Mouse (Mus musculus) embryo, embryonic 10.5 days (tissue): ENCODE measurements around the gene Dhx9.
A peak's percentile ranks its signal among the peaks of the same experiment; 100 is the strongest.
"Not testable (repeated sequence)": the region's sequence is repeated elsewhere in the genome, so short reads cannot be mapped to it uniquely, and the experiment has no call there.

Experiments
- DNase-seq: peaks from one replicate; pipeline ENCODE4 v3.0.0-alpha.2; 2015; ENCODE audit warnings: low spot score

Gene Dhx9

DNA sequence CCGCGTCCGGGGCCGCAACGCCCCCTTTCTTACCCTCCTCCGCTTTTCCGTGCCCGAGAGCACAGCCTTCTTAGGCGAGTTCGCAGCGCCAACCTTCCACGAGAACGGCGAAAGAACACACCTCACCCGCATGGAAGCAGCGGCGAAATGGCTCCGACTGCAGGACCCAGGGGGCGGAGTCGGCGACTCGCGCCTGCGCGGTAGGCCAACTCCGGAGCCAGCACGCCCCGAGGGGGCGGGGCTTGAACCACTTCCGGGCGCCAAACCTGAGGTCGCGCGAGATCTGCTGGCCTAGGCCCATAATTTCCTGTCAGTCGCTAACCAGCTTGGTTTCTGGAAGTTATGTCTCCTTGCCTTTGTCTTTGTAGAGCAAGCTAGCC lies at the start of gene Dhx9:
Gene Dhx9, minus strand, starts transcription at position 161 of the 380 bp plus-strand sequence.
- DNase-seq: peak; percentile 98

DNA sequence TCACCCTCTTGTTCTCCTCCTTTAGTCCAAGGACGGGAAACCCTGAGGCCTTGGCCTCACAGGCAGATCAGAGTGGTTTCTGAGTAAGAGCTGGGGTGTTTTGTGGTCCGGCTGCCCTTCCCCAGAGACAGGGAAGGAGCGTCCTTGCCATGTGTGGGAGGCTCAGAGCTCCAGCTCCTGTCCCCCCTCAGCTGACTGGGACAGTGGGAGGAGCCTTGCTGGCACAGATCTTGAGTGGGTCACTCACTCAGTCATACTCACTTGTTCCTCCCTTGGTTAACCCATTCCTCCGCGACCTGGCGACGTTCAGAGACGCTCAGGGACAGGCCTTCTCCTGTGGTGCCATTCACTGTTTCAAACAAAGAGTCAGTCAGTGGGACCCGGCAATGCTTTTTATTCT lies 48.2 kb upstream of the Dhx9 start:
- DNase-seq: peak; percentile 12

DNA sequence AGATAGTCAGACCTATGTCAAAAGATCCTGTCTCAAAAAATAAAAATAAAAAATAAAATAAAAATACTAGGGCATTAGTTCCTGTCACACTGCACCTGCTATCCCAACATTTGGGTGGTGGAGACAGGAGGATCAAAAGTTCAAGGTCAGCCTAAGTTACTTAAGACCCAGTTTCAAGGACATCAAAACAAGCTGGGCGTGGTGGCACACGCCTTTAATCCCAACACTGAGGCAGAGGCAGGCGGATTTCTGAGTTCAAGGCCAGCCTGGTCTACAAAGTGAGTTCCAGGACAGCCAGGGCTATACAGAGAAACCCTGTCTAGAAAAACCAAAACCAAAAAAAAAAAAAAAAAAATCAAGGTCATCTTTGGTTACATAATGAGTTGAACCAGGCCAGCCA lies 45.4 kb upstream of the Dhx9 start:
- DNase-seq: not testable (repeated sequence)

DNA sequence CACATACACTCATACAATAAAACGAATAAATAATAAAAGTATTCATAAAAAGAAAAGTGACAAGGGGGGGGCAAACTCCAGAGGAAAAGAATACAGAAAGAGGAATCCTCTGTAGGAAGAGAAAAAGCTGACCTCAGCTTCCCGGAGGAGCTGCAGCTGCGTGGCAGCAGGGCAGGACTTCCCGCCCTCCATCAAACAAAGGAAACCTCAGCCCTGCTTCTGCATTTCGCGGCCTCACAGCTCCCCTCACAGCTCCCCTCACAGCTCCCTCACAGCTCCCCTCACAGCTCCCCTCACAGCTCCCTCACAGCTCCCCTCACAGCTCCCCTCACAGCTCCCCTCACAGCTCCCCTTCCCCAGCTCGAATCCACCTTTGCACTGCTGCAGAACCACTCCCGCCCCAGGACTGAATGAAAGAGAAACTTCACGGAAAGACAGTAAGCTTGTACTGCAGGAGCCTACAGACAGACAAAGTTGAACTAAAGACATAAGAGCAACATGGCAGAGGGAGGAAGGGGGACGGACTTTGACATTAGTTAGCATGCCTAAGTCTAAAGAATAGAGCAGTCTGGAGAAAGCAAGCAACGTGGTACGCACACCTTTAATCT lies 44.9 kb upstream of the Dhx9 start:
- peak; percentile 80 for DNase-seq

DNA sequence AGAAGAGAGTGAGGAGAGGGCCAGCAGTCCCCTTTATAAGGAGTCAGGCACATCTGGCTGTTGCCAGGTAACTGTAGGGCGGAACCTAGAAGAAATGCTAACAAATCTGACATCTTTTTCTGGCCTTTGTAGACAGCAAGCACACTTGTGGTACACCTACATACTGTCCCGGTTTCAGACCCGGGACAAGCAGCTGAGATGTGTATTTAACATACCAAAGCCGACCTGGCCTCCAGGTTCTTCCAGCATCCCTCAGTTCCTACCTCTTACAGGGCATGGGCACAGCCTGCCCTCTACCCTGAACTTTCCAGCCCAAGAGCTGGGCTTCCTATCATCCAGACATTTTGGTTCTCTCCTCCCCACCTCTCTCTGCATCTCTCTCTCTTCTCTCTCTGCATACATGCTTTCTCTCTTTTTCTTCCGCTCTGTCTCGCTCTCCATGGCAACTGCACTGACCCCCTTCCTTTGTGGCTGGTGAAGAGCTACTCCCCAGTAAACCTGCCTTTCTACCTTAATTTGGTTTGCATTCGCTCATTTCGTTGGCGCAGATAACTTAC lies 44.3 kb upstream of the Dhx9 start:
- peak; percentile 75 for DNase-seq

DNA sequence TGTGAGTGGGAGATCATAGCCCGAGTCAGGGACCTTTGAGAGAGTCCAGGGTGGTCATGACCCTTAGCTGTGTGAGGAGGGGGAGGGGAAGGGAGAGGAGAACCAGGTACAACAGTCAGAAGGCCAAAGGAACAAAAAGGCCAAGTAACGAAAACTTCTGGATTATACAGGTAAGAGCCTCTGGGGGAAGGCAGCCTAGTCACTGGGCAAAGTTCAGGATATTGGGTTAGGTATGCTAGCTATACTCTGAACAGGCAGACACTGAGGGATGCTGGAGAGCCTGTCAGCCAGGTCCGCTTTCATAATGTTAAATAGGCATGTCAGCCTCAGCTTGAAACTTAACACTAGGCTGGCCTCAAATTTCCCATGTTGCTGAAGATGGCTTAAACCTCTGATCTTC lies 34.7 kb upstream of the Dhx9 start:
- DNase-seq: no peak

DNA sequence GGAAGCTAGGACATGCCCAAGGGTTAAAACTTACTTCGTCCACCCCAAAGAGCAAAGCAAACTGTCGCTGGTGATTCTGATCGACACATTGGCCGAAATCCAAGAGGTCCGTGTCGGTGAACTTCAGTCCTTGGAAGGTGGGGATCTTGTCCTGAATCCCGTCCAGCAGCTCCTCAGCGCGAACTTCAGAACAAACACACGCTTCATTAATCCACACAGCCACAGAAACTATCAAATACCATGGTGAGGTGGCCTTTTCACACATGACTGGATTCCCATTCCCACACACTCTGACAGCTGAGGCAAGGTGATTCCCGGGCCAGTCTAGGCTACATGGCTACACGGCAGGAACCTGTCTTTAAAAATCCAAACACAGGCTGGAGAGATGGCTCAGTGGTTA lies 27.9 kb upstream of the Dhx9 start:
- no peak for DNase-seq

DNA sequence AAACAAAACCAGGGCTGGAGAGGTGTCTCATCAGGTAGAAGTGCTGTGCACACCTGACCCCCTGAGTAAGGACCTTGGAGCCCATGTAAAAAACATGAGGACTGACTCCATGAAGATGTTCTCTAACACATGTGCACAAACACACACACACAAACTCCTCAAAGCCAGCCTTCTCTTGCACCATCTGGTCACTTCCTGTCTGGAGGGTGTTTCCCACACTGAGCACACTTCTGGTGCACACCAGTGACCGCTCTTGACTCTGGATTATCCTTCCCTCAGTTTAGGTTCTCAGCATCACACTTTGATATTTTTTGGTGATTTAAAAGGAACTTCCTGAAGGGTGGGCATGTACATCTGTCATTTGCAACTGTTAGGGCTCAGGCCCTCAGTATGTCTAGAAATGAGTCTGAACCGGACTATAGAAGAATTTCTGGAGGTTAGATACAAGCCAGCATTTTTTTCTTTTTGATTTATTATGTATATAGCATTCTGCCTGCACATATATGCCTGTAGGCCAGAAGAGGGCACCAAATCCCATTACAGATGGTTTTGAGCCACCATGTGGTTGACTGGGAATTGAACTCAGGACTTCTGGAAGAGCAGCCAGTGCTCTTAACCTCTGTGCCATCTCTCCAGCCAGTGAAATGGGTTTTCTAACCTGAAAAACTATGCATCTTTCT lies 23.0 kb upstream of the Dhx9 start:
- DNase-seq: peak; percentile 19

DNA sequence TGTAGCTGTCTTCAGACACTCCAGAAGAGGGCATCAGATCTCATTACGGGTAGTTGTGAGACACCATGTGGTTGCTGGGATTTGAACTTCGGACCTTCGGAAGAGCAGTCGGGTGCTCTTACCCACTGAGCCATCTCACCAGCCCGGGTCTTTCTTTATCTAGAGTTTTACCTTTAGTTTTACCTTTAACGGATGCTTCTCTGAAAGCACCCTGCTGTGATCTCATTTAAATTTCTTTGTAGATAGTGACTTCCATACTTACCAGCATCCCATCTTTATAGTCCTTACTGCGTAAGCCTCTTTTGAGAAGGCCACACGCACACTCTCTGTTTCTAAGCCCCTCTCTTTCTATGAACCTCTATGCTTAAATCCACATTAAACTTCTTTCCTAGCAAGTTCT lies 22.1 kb upstream of the Dhx9 start:
- DNase-seq: not testable (repeated sequence)

DNA sequence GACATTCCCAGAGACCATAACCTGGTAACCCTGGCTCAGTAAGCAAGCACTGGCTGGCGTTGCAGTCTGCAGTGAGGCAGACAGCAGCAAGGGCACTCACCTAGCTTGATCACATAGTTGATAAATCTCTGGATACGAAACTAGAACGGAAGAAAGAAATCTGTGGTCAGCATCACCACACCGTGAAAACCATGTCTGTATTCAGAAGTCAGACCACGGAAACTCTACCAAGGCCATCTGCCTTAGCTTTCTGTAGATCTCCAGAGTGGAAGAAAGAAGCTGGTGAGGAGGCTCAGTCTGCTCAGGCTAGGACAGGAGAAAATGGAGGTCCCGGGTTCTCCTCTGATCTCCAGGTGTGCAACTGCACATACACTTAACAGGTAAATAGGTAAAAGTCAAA lies 21.6 kb upstream of the Dhx9 start:
- no peak for DNase-seq

DNA sequence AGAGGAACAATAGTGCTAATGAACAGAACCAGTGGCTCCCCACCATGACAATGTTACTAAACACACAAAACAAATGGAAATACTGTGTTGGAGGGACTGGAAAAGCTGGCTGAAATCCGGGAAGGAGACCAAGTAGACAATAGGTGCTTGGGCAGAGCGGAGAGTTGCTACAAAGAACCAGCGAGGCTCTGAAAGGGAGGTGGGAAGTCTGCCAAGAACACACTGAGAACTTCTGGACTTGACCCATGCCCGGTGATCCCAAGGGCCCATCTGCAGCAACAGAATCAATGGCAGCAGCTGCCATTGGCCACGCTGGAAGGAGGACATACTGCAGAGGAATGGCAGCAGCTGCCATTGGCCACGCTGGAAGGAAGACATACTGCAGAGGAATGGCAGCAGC lies 18.8 kb upstream of the Dhx9 start:
- no peak for DNase-seq

DNA sequence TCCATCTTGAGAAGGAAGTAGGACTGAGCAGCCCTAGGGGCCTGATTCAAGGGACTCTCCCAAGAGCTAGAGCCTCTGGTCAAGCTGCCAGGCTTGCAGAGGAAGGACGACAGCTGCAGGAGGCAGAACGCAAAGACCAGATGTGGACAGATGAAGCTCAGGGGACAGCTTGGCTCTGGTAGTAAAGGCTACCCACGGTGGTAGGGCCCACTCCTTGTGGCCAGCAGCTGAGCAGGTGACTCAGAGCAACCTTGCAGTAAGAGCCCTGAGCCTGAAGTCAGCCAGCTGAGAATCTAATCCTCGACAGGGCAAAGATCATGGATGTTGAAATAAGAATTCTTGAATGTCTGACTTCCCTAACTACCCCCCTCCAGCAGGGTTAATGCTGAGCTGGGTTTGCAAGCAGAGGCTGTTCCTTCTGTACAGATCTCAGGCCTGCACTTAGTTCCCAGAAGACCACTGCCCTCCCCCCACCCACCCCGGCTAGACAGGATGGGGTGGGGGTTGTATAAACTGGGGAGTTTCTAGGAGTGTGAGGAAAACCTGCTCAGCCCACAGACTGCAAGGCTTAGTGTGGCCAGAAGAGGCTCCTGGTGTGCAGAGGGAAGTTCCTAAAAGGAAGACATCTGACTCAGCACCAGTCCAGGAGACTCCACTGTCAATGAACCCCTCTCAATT lies 14.3 kb upstream of the Dhx9 start:
- no peak for DNase-seq

DNA sequence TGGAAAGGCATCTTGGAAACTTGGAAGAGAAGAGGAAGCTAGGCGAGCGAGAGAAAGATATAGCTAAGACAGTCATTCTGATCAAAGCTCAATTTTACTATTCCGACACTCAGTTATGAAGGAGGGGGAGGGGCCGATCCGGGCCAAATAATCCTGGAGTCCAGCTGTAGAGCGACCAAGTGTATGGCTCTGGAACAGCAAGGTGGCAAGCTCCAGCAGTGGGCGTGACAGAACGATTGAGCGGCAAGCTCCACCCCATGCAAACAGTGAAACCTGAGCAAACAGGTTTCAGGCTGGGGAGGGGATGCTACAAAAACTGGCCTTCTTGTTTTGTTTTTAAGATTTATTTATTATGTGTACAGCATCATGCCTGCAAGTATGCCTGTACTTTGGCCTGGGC lies 12.6 kb upstream of the Dhx9 start:
- DNase-seq: no peak

DNA sequence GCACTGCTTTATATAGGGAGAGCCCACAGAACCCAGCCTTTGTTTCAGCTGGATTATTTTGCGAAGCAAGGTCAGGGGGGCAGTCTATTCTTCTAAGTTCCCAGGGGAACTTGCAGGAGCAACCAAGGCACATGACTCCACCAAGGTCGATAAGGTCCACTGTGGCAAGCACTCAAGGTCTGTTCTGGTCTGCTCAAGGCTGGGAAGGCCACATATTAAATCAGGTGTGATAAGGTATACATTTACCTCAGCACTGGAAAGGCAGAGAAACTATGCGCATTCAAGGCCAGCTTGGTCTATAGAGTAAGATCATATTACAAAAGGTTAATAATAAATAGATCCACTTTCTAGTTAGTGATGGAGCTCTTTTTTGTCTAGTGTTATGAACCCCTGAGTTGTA lies 8.6 kb upstream of the Dhx9 start:
- DNase-seq: no peak

DNA sequence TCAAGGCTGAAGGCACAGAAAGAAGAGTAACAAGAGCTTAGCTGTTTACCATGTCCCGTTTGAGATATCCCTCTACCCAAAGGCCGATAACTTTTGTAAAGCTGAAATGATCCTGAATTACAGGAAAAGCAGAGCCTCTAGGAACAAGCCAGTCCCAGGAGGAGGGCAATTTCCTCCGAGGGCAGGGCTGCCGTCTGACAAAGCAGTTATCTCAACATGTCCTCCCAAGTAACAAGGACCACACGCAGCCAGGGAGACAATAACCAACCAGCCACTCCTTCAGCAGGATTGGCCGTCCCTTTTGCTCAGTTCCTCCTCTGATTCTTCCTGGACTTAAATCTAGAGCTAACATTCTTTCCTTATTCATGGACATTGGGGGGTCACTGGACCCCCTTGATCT lies 6.5 kb upstream of the Dhx9 start:
- DNase-seq: no peak

DNA sequence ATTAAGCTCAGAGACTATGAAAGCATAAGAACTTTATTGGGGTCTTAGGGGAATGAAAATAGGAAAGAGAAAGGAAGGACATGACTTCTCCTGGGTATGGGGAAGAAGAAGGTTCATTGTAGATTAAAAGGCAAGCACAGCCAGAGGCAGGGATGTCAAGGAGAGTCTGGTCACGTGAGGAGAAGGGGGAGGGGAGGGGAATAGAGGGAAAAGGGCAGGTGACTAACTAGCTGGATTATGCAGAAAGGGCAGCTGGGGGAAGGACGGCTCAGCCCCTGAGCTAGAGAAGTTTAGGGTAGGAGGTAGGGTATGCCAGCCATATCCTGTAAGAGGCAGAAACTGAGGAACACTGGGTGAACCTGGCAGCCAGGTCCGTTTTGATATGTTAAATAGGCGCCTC lies 5.9 kb upstream of the Dhx9 start:
- DNase-seq: no peak

DNA sequence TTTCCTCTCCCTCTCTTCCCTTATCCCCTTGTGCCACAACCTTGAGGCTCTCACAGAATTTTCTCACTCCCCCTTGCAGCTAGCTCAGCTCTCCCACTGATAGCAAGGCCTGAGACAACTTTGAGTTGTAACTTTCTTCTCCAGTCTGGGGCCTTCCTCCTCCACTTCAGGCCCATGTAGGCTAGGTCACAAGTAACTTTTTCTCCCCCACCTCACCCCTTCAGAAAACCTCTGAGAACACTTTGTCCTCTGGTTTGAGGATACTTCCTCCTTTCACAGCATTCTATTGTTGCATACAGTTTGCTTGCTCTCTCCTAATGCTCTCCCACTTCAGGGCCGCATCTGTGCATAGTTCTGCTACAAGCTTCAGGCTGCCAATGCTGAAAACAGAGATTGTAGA lies 4.4 kb upstream of the Dhx9 start:
- DNase-seq: no peak

DNA sequence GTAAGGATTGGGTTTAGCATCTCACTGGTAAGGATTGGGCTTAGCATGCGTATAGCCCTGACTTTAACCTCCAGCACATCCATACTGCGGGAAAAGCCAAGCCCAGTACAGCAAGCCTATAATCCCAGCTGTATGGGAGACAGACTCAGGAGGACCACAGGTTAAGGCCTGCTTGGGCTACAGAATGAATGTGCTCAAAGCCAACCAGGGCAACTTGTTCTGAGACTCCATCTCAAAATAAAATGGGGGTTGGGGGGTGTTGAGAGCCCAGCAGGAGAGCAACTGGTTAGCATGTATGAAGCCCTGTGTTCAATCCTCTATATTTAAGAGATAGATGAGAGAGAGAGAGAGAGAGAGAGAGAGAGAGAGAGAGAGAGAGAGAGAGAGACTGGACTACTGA lies 3.9 kb upstream of the Dhx9 start:
- no peak for DNase-seq

DNA sequence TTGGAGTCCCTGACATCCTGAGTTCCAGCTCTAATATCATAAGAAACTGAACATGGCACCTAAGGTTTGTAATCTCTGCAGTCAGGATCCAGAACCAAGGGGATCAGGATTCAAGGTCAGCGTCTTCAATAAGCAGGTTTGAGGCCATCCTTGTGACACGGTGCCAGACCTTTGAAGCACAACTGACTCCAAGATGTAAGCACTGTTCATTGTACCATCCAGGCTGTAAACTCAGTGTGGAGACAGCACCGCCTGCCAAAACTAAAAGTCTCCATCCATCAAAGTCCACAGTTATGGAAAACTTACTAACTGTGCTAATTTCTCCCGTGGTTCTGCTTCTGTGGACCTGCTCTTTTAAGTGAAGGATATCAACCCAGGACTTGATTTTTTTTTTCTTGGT lies 2.5 kb upstream of the Dhx9 start:
- no peak for DNase-seq

DNA sequence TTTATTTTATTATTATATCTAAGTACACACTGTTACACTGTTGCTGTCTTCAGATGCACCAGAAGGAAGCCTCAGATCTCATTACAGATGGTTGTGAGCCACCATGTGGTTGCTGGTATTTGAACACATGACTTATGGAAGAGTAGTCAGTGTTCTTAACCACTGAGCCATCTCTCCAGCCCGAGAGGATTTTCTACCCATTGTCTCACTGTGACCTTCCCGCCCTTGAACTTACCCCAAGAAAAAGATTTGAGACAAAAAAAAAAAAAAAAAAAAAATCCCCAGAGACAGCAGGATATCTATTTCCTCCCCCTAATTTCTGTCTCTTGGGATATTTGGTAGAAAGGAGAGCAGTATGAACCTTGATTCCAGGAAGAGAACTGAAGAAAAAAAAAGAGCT lies 2.1 kb upstream of the Dhx9 start:
- no peak for DNase-seq

DNA sequence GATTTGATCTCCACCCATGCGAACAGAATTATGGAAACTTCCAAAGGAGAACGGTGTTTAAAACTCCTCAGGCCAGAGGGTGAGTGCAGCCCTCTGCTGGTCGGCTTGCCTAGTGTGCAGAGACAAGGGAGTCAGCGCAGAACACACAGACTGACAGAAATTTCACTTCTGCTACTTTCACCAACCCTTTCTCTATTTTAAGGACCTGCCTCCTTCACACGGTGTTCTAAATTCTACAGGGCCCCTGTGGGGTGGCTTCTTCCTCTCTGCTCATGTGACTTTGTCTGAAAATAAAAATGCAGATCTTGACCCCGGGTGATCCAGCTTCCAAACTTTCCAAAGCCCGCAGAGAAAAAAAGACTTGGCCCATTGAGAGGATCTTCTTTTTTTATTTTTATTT lies 1.7 kb upstream of the Dhx9 start:
- DNase-seq: no peak

DNA sequence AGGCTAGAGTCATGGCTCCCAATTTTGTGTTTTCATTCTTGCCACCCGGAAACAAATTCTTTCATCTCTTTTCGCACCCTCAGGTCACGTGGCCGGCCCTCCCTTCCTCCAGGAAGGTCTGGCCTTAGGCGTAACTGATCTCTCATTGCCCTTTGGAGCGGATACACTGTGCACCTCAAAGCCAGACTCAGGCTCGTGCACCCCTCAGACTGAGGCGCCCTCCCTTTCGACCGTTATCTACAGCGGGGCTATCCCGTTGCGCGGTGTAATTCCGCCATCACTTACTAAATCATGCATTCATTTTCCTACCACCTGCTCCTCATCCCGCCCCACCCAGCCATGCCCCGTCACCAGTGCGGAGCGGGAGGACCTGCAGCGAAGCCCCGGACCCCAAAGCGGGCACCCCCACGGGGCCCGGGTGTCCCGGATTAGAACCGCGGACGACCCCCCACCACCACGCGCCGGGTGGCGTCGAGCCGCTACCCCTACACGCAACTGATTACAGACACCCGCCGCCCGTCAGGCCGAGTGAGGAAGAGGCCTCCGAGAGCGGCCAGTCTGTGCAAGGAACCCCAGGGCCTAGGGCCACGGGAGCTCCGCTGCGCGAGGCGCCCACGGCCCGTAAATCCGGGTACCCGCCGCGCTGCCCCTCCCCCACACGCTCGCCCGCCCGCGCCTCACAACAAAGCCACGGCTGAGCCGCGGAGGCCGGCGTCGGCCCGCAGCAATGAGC lies 527 bp downstream of the Dhx9 start:
- peak; percentile 69 for DNase-seq

DNA sequence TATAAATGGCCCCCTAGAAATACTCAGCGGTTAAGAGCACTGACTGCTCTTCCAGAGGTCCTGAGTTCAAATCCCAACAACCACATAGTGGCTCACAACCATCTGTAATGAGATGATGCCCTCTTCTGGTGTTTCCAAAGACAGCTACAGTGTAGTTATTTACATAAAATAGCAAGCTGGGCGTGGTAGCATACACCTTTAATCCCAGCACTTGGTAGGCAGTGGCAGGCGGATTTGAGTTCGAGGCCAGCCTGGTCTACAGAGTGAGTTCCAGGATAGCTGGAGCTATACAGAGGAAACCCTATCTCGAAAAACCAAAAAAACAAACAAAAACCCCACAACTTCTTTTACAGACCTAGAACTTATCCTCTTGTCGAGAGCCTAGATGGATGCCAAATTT lies 1.3 kb downstream of the Dhx9 start:
- not testable (repeated sequence) for DNase-seq
